Mouse (Mus musculus) ES-CJ7 (cell line): Measurements from ENCODE around the gene Tnrc18.

Experiments used
- DNase-seq: peaks from one replicate; pipeline ENCODE4 v3.0.0; 2011; ENCODE audit warnings: low read depth, low spot score

Gene Tnrc18

GRCm38 (mm10) chr5:142822286-142823095, 5.0 kb upstream of the Tnrc18 start:
- peak; percentile 61 for DNase-seq

GRCm38 (mm10) chr5:142821974-142822285, 4.5 kb upstream of the Tnrc18 start:
- DNase-seq = no peak

GRCm38 (mm10) chr5:142821266-142821973, 4.0 kb upstream of the Tnrc18 start:
- peak; percentile 88 for DNase-seq

- DNase-seq = peak; percentile 53
These were observed 3.1 kb upstream of the Tnrc18 start for GRCm38 (mm10) chr5:142820276-142821265.

GRCm38 (mm10) chr5:142819385-142820275, 2.2 kb upstream of the Tnrc18 start:
- peak; percentile 84 for DNase-seq

GRCm38 (mm10) chr5:142818435-142819360, 1.2 kb upstream of the Tnrc18 start:
- no peak for DNase-seq

- no peak for DNase-seq
These were observed 495 bp downstream of the Tnrc18 start for GRCm38 (mm10) chr5:142816811-142817523.

- no peak for DNase-seq
These were observed 1.2 kb downstream of the Tnrc18 start for GRCm38 (mm10) chr5:142816031-142816810.

- peak; percentile 33 for DNase-seq
These were observed 2.0 kb downstream of the Tnrc18 start for GRCm38 (mm10) chr5:142815421-142816001.

GRCm38 (mm10) chr5:142814711-142815420, 2.6 kb downstream of the Tnrc18 start:
- DNase-seq = peak; percentile 22

- peak; percentile 36 for DNase-seq
These were observed 3.3 kb downstream of the Tnrc18 start for GRCm38 (mm10) chr5:142814161-142814651.

GRCm38 (mm10) chr5:142813722-142814111, 3.7 kb downstream of the Tnrc18 start:
- DNase-seq = peak; percentile 28

GRCm38 (mm10) chr5:142812976-142813721, 4.3 kb downstream of the Tnrc18 start:
- DNase-seq = no peak

- no peak for DNase-seq
These were observed 4.9 kb downstream of the Tnrc18 start for GRCm38 (mm10) chr5:142812621-142812975.

GRCm38 (mm10) chr5:142811870-142812443, 5.5 kb downstream of the Tnrc18 start:
- no peak for DNase-seq
